Mouse (Mus musculus): ENCODE results near the gene Kcnc4. TPM values are rescaled to one million over a fixed set of nuclear protein-coding genes. Genes with fewer than 3 reads are reported as not detected.

Kcnc4 gene
- total RNA-seq, 2 experiments from 2014 or later: 0.21 to 0.61 TPM

Other genes starting within 250 kb of the Kcnc4 start
- gene Cym, start 237.8 kb downstream of the Kcnc4 start, total RNA-seq (2021): not detected
- gene A630076J17Rik, start 228.9 kb downstream of the Kcnc4 start, total RNA-seq (2021): not detected
- under 1 TPM in 1 of 2 experiments, not detected in 1; 0.36 TPM for gene Prok1, start 219.8 kb downstream of the Kcnc4 start, total RNA-seq (2021)
- gene Lamtor5, start 180.7 kb downstream of the Kcnc4 start, total RNA-seq (2021): 10 to 100 TPM; 69.7 to 70.3 TPM
- gene Slc16a4, start 168.3 kb downstream of the Kcnc4 start, total RNA-seq (2021): under 1 TPM; 0.31 to 0.32 TPM
- 10 to 100 TPM; 33.0 to 35.1 TPM for gene Rbm15, start 125.9 kb downstream of the Kcnc4 start, total RNA-seq (2021)
- 1 to 10 TPM; 4.7 to 5.2 TPM for gene Slc6a17, start 58.5 kb upstream of the Kcnc4 start, total RNA-seq (2021)
- not detected for gene Ubl4b, start 95.5 kb upstream of the Kcnc4 start, total RNA-seq (2021)
- not detected for gene Alx3, start 135.5 kb upstream of the Kcnc4 start, total RNA-seq (2021)
- gene Gm10961, start 171.8 kb upstream of the Kcnc4 start, total RNA-seq (2021): not detected
- 10 to 100 TPM; 34.8 to 38.0 TPM for gene Strip1, start 172.1 kb upstream of the Kcnc4 start, total RNA-seq (2021)
- 10 to 100 TPM; 92.0 to 95.7 TPM for gene Ahcyl1, start 237.0 kb upstream of the Kcnc4 start, total RNA-seq (2021)